Mouse (Mus musculus) left cerebral cortex, adult 11 months (tissue): ENCODE measurements around the gene Slc12a8.

ENCODE experiments used
- DNase-seq: peaks from one replicate; pipeline ENCODE4 v3.0.0; 2022; ENCODE audit warnings: low spot score

Gene Slc12a8

DNA sequence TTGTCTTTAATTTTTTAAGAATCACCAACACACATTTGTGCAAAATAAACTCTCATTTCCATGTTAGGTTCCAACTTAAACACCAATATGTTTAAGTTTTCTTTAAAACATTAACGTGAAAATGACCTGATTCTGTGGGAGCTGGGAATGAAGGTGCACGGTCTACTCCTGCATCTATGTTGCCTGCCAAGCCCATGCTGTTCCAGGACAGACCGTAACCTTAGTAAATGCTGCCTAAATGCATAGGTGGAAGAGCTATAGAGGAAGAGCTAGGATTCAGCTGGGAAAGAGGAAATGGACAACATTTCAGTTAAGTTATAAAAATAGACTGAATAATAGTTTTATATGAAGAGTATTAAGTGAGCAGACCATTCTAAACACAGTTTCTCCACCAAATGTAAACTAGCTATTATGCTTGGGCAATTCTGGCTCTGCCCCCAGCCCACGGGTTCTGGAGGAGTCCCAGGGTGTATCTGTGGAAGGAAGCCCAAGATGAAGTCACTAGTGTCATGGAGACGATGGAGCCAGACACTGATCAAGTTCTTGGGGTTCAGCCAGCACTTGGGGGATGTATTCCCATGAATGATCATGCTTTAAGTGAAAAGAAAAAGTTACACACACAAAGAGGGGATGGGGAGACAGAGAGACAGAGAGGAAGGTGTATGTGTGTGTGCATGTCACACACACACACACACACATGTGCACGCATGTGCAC is 95.1 kb downstream of the Slc12a8 start:
- no peak for DNase-seq

DNA sequence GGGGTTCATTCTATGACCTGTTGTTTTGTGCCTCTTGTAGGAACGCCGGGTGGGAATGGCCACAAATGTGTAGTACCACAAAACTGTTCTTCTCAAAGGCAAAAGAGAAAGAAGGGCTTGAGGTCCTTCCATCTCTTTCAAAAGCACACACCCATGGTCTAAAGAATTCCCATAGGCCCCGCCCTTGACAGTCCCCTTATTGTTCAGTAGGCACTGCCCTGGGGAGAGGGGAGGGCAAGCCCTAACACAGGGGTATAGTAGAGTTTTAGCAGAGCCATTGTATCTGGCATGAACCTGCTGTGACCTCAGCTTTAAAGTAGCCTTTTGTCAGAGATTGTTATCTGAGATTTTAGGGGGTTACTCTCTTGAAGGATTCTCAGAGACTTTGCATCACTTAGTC is 98.9 kb downstream of the Slc12a8 start:
- no peak for DNase-seq

DNA sequence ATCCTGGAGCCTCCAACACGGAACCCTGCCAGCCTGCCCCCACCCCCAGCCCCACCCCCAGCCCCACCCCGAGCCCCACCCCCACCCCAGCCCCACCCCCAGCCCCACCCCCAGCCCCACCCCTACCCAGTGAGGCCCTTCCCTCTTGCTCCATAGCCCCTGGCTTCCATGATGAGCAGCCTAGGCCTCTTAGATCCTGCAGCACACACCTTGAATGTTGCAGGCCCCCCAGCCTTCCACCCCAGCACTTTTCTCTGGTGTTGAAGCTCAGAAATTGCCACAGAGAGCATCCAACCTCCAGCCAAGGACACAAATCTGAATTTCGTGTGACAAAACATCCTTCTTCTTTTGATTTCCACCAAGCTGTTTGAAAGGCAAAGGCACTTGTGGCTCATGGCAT is 104.7 kb downstream of the Slc12a8 start:
- DNase-seq: no peak

DNA sequence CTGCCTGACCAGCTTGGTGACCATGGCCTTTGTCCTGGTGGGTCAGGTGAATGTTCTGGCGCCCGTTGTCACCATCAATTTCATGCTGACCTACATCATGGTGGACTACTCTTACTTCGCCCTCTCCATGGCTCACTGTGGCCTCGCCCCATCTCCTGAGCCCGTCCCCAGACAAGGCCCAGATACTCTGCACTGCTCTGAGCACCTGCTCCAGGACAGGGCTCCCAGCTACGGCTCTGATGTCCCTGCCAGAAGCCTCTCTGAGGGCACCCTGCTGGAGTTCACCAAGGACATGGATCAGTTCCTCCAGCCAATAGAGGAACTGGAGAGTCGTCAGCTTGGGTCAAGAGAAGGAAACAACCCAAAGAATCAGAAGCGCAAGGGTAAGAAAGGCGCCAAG is 107.5 kb downstream of the Slc12a8 start:
- DNase-seq: no peak

DNA sequence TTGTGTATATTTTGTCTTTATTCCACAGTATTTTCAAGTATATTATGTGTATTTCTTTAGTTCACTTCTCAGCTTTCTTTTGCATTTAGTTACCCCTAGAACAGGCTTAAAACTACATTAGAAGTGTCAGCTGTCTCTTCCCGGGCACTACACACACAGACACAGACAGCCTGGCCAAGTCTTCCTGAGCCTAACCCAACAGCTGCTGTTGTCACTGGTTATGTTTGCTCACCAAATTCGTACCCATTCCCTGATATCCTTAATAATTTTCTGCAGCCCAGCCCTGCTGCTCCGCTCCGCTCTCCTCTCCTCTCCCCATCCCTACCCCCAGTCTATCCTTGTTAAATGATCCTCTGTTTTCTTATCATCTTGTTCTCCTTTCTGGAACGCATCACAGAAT is 112.4 kb downstream of the Slc12a8 start:
- no peak for DNase-seq

DNA sequence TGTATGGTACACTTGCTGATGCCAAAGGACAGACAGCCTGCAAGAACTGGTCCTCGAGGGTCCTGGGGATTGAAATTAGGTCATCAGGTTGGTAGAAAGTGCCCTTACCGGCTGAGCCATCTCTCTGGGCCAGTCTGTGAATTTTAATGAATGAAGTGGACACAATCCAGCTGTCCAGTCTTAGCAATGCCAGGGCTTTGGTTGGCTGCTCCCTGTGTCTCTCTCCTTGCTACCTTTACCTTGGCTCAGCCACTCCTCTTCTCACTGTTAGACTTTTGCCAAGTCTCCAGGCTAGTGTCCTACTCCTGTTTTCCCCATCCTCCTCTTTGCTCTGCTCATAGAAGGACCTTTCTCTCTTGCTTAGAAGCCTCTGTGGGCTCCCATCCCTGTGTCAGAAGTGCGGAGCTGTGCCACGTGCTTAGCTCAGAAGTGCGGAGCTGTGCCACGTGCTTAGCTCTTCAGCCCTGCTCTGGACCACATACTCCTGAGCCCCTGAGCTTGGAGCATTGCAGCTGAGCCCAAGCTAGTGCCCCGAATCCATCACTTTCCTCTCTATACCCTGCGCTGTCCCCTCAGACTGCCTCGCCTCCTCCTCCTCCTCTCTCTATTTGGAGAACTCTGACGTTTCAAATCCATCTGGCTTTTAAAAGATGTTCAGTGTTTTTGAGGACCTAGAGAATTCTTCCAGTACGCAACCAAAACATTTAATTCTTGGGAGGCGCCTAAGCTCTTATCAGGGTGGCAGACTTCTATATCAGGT is 118.9 kb downstream of the Slc12a8 start:
- no peak for DNase-seq

DNA sequence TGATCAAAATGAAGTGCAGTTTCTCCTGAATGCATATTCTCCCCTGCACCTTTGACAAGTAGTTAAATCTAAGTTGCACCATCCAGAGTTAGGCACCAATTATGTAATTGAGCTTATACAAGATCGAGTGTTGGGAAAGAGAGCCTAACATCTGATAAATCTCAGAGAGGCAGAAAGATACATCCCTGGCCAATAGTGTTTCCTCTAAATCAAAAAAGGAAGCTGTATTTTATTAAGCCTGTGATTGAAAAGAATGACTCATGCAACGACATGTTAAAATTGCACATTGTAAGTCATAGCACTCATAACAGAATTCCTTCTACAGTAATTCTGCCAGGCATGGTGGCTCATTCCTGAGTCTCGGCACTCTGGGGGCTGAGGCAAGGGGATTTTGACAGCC is 124.7 kb downstream of the Slc12a8 start:
- no peak for DNase-seq

DNA sequence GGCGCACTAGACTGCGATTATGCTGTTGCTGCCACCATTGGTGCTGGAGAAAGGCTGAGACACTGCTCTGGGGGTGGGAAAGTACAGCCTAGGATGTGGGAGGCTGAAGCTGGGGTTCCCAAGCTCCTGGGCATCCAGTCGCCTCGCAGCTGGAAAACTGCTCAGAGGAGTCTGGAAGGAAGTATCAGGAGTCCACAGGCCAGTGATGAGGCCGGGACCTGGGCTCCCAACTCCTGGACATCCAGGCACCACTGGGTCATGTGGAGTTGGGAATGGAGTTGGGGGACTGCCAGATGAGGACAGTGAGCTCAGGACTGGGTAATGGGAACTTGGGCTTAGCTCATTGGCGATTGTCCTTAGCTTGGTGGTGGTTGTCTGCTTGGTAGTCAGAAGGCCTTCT is 136.0 kb downstream of the Slc12a8 start:
- DNase-seq: no peak

DNA sequence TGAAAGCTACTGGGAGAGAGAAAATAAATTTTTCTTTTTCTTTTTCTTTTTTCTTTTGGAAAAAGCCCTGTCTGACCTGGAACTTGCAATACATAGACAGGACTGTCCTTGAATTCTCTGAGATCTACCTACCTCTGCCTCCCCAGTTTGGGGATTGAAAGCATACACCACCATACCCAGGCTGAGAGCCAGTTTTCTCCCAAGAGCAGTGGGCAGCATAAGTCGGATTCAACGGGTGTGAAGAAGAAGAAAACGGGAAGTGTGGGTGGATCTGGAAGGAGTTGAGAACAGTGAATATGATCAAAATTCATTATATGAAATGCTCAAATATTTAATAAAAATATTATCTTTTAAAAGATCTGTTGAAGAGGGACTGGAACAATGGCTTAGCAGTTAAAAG is 138.3 kb downstream of the Slc12a8 start:
- DNase-seq: no peak

DNA sequence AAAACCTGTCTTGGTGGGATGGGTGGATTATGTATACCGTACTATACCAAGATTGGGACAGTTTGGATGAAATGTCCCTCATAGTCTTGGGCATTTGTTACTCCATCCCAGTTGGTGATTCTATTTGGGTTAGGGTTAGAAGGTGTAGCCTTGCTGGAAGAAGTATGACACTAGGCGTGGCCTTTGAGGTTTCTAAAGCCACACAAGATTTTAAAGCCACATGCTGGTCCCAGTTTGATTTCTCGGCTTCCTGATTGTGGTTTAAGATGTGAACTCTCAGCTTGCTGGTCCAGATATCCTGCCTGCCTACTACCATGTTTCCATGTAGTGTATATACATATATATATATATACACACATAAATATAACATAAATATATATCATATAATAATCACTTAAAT is 140.1 kb downstream of the Slc12a8 start:
- DNase-seq: no peak

DNA sequence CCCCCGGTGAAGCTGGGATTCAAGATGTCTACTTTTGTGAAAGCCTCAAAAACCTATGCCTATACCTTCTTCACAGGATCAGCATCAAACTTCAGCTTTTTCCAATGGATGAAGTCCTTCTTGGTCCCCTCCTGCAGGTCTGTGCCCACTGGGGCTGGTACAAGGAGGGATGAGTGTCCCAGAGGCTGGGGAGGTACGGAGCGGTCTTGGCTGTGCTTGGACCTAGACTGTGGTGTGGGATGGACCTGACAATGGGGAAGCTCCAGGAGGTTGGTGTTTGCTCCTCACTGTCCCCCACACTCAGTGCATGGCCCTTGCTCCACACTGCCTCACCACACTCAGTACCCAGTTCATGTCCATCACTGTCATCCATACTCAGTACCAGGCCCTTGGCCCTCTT is 141.0 kb downstream of the Slc12a8 start:
- DNase-seq: no peak

DNA sequence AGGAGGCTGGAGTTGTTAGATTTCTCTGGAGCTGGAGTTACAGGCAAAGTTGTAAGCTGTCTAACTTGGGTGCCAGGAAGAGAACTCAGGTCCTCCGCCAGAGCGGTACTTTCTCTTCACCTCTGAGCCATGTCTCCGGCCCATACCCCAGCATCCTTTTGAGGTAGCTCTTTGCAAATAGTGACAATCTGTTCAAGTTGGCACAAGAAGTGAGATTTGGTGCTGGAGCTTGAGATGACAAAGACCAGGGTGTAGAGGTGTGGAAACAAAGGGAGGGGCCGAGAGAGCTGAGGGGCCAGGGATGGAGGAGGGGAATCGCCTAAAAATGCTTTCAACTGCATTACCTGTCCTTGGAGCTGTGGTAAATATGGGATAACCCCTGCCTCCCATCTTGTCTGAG is 142.4 kb downstream of the Slc12a8 start:
- no peak for DNase-seq

DNA sequence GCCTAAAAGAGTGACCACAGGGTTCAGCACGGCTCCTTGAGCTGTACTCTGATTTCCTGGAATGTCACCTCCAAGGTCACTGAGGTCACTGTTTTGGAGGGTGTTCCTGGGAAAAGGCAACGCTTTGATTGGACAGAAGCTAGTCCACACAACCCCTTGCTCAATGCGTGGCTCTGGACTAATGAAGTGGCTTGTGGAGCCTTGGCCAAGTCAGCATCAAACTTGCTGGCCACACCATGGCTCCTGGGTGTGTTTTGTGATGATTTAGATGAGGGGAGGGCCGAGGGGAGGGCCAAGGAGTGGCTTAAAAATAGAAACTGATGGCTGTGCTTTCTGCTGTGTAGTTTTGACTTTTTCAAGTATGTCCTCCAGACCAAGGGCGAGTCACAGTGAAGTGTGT is 143.0 kb downstream of the Slc12a8 start:
- DNase-seq: no peak

DNA sequence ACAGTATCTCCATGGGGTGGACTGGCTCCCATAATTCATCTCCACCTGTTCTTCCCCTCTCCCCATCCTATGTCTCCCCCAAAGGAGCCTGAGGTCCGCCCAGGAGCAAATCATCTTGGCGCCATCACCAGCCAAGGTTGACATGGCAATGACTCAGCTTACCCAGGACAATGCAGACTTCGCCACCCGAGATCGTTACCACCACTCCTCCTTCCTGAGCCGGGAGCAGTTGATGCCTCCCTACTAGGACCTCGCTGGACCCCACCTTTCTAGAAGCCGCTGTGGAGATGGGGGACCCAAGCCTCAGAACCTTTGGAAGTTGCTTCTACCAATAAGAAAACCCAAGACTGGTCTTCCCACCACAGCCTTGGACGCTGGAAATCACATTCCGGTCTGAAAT is 145.7 kb downstream of the Slc12a8 start:
- no peak for DNase-seq

DNA sequence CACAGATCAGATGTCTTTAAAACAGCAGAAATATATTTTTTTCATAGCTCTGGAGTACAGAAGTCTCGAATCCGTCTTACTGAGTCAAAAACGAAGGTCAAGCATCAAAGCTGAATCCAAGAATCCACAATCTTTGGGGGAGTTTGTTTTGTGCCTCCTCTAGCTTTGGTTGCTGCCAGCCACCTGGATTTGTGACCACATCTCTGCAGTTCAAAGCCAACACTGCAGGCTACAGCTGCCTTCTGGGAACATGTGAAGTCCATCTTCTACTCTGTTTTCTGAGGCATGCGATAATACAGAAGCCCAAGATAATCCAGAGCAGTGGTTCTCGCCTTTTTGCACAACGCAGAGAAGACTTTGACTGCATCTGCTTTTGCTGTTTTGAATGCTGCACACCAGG is 149.1 kb downstream of the Slc12a8 start:
- DNase-seq: no peak

DNA sequence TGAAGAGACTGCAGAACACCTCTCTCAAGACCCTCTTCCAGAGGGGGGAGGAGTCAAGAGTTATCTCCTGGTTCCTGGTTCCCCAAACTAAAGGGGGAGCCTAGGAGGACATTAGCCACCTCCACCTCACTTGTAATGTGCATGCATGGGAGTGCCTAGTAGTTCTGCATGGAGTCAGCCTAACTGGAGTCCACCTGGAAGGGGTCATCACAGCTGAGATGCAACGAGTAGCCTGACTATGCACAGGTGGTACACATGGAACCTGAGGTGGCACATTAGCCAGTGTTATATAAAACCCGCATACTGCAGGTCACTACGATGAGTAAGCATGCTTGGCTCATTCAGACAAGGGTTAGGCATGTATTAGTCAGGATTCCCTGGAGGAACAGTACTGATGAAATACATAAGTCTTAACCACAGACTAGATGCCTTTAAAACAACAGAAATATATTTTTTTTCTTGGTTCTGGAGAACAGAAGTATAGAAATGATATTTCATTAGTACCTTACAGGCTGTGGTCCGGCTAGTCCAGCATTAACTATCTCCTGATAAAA is 149.9 kb downstream of the Slc12a8 start:
- no peak for DNase-seq

DNA sequence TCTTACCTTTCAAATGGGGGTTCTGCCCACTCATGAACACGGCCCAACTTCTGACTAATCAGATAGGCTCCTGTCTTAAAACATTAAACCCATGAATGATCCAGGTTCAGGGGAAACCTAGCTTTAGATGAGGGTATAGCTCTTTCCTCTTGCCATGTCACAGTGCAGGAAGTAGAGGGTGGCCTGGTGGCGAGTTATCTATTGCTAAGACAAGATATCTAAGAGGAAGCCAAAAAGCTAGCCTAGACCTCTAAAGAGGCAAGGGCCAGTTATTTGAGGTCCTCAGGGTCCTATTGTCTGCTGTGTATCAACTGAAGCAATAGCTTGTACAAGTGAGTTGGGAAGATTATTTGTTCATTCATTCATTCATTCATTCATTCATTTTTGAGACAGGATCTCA is 151.3 kb downstream of the Slc12a8 start:
- DNase-seq: no peak

DNA sequence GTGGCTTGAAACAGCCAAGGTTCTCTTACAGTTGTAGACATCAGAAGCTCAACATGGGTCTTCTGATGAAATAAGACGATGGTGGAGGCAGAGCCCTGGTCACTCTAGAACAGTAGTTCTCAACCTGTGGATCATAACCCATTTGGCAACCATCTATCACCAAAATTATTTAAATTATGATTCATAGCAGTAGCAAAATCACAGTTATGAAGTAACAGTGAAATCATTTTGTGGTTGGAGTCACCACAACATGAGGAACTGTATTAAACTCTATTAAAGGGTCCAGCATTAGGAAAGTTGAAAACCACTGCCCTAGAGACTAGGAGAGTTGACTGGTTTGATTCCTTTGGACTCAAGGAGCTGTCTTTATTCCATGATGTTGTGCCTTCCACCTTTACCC is 151.9 kb downstream of the Slc12a8 start:
- no peak for DNase-seq

DNA sequence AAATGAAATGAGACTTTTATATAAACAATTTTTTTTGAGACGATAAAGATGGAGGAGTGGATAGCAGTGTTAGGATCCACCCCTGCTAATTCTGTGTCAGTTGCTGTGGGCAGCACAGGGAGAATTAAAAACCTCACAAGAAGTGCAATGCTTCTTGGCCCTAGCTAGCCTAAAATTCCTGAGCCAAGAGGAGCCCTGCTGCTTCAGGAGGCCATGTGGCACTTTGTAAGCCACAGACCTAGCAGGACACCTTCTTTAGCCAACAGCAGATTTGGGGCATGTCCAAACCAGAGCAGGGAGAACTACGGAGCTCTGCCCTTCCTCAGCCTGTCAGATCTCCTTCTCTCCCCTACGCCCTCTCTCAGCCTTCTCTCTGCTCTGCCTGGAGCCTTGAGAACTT is 153.2 kb downstream of the Slc12a8 start:
- no peak for DNase-seq

DNA sequence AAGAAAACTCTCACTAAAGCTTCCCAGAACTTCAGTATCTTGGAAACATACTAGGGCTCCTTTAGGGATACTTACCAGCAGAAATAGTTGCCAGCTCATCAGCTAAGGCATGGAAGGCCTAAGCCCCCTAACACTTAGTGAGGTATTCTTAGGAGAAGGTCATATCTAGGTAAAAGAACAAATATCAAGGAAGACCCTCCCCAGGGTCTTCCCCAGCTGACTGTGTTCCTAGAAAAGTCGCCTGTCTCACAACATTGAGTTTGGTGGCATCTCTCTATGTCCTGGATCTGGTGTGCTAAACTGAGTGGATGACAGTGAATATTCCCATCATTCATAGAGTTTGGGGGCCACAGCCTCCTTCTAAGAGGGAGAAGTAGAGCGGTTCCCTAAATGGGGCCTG is 153.8 kb downstream of the Slc12a8 start:
- no peak for DNase-seq

DNA sequence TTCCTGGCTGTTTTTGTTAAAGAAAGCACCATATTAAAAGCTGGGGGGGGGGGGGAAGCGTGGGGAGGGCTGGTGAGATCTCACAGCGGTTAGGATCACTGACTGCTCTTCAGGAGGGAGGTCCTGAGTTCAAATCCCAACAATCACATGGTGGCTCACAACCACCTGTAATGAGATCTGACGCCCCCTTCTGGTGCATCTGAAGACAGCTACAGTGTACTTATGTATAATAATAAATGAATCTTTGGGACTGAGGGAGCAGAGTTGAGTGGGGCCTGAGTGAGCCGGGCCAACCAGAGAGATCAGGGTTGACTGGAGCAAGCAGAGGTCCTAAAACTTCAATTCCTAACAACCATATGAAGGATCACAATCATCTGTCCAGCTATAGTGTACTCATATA is 155.1 kb downstream of the Slc12a8 start:
- DNase-seq: no peak

DNA sequence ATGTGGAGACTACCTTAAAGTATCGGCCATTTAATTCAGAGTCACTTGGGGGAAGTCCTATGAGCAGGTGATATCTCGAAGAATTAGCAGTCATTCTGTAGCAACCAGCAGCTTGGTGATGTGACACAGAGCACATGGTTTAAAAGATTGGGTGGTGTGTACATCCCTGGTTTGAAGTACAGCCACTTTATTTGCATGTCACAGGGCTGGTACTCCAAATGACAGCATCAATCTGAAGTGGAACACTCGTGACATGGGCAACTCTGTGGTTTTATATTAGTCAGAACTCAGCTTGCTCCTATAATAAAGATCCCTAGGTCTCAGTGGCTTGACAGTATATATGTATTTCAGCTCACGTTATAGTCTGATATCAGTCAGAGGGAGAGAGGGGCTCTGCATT is 155.5 kb downstream of the Slc12a8 start:
- no peak for DNase-seq

DNA sequence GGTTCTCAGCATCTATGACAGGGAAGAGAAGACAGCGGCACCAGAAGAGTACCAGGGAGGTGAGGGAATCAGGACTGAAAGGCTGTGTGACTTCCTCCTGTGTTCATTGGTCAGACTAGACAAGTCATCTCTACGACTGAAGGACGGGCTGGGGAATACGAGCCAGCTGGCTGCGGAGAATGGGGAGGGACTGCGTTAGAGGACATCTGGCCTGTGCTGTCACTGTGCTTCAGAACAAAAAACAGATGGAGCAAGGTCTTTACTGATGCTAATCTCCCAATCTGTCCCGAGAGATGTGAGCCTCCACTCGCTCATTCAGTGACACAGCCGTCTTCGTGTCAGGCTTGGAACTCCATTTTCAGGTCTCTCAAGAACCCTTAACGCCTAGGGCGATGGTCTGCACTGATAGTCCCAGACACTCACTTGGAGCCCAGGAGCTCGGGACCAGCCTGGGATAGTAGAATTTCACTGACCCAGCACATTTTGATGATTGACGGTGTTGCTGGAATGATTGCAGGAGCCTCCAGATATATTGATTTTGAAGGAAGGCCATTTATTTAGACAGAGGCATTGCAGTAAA is 156.5 kb downstream of the Slc12a8 start:
- no peak for DNase-seq
